Mouse (Mus musculus): ENCODE data around the gene Rab22a. TPM values are rescaled to one million over a fixed set of nuclear protein-coding genes. Genes with fewer than 3 reads are reported as not detected.

Rab22a gene
- polyA plus RNA-seq, 1 experiment from 2014 or later = 25.2 TPM

DNA sequence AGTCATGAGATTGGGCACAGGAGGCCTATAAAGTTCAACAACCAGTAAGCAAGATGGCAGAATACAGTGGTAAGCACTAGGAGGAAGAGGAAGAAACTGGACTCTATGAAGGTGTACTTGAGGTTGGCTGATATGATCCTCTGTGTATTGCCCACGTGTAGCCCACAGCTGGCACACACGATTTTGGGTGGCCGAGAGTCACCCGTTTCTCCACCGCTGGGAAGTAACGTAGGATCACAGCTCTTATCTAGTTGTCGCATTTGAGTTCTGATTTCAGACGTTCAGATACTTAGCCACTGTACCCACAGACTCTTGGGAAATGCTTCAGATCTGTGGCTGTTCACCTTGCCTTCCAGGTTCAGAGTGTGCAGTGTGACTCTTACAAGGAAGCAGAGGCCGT is 78.7 kb downstream of the Rab22a start:
- Histone ChIP-seq H3K9me3 (no peaks in the 10 kb centered on the region), H3K36me3 (replicated peaks) (peaks cover 8% of the 10 kb centered on the region), H3K27me3 (ENCODE audit: poor library complexity, severe bottlenecking) (no peaks in the 10 kb centered on the region), H3K27ac (peak overlapping the region; percentile 92), H3K4me3 (peak overlapping the region; percentile 83), H3K4me1 (peaks cover 25% of the 10 kb centered on the region)
- WGBS = 84% methylated on average over 9 of the region's 9 CpGs
- DNase-seq (ENCODE audit: extremely low spot score, low spot score) = no peak

DNA sequence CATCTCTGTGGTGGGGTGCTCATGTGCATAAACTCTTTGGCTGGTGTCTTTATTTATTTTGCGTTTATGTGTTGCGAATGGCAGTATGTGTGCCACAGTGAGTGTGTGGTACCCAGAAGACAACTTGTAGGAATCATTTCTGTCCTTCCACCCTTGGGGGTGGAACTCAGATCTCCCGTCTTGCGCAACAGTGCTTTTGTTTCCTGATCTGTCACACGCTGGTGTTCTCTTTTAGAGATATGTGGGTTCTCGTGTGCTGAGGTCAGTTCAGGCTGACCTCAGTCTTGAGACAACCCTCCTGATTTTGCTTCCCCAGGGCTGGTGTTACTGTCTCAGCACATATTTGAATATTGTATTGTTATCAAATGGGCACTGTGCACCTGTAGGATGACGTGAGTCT is 79.5 kb downstream of the Rab22a start:
- H3K27me3 ChIP-seq (ENCODE audit: poor library complexity, severe bottlenecking) = no peaks in the 10 kb centered on the region
- H3K9me3 ChIP-seq = no peaks in the 10 kb centered on the region
- H3K4me3 ChIP-seq = no peak overlapping the region
- peaks cover 24% of the 10 kb centered on the region for H3K4me1 ChIP-seq
- H3K36me3 ChIP-seq (replicated peaks) = peaks cover 8% of the 10 kb centered on the region
- DNase-seq (ENCODE audit: extremely low spot score, low spot score) = no peak
- WGBS = 93% methylated on average over 7 of the region's 7 CpGs
- no peak overlapping the region for H3K27ac ChIP-seq

DNA sequence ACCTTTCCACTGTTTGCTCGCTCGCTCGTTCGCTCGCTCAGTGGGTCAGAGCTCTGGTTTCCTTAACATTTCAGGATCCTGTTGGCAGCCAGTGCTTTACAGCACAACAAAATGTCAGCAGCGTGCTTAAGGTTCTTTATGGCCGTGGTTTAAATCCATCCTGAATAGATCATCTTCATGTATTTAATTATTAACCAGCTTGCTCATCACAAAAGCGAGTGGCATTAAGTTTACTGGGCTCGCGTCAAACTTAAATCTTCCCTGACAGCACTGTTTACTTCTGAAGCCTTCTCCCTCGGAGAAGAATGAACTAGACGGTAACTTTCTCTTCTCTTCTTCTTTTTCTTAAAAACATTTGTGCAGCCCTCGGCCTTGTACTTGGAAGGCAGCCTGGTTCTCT is 82.5 kb downstream of the Rab22a start:
- H3K9me3 ChIP-seq = peaks cover 8% of the 10 kb centered on the region
- H3K4me1 ChIP-seq = peaks cover 21% of the 10 kb centered on the region
- H3K27ac ChIP-seq = no peak overlapping the region
- 95% methylated on average over 13 of the region's 13 CpGs for WGBS
- no peak for DNase-seq (ENCODE audit: extremely low spot score, low spot score)
- no peak overlapping the region for H3K4me3 ChIP-seq
- H3K27me3 ChIP-seq (ENCODE audit: poor library complexity, severe bottlenecking) = no peaks in the 10 kb centered on the region
- peaks cover 16% of the 10 kb centered on the region for H3K36me3 ChIP-seq (replicated peaks)

DNA sequence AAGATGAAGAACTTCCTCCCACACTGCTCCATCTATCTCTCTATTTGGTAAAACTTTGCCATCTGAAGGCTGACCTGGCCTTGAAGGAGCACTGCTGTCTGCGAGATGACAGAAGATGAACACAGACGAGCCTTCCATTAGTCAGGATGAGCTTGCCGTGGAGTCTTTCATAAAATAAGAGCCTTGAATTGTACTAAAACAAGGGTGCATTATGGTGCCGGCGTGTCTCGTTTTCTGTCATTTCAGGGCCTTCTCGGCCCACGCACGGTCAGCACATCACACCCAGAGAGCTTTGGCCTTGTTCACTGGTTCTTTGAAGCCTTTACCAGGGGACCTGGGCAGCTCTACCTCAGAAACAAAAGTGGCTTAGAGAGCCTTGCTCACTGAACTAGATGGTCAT is 83.2 kb downstream of the Rab22a start:
- H3K27me3 ChIP-seq (ENCODE audit: poor library complexity, severe bottlenecking) = no peaks in the 10 kb centered on the region
- H3K4me3 ChIP-seq = no peak overlapping the region
- H3K27ac ChIP-seq = no peak overlapping the region
- peaks cover 18% of the 10 kb centered on the region for H3K4me1 ChIP-seq
- 92% methylated on average over 9 of the region's 9 CpGs for whole genome bisulfite sequencing
- no peak for DNase-seq (ENCODE audit: extremely low spot score, low spot score)
- H3K36me3 ChIP-seq (replicated peaks) = peaks cover 16% of the 10 kb centered on the region
- H3K9me3 ChIP-seq = peaks cover 11% of the 10 kb centered on the region

DNA sequence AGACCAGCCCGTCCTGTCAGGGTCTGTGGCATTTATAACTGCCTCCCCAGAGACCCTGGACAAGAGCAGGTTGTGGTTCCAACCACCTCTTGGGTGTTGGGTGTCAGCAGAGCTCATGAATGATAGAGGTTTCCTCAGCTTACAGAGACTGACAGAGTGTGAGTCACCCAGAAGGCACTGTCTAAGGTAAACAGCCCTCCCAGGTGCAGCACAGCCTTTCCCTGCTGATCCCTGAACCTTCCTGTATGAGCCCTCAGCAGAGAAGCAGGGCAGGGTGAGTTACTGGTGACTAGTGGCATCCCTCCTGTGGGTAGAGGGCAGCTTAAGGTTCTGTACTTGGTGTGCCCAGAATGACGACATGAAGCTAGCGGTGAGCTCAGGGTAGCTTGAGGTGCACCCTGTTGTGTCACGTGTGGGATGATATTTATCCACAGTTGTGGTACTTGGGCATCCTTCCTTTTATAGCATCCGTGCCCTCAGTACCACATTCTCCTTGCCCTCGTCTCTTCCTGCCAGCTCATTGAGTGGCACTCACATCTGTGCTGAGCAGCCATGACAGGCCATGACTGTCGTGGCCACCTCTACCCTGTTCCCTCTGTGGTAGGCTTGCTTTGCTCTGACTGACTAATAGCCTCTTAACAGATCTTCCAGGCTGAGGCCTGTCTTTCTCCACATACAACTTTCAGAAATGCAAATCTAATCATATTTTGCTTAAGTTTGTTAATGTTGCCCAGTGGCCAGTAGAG is 84.7 kb downstream of the Rab22a start:
- peaks cover 11% of the 10 kb centered on the region for H3K9me3 ChIP-seq
- peaks cover 3% of the 10 kb centered on the region; the same call in 1 of the 2 replicates for H3K4me1 ChIP-seq
- no peak for DNase-seq (ENCODE audit: extremely low spot score, low spot score)
- peaks cover 9% of the 10 kb centered on the region for H3K36me3 ChIP-seq (replicated peaks)
- H3K4me3 ChIP-seq = no peak overlapping the region
- H3K27me3 ChIP-seq (ENCODE audit: poor library complexity, severe bottlenecking) = no peaks in the 10 kb centered on the region
- WGBS = 93% methylated on average over 7 of the region's 7 CpGs
- H3K27ac ChIP-seq = no peak overlapping the region

DNA sequence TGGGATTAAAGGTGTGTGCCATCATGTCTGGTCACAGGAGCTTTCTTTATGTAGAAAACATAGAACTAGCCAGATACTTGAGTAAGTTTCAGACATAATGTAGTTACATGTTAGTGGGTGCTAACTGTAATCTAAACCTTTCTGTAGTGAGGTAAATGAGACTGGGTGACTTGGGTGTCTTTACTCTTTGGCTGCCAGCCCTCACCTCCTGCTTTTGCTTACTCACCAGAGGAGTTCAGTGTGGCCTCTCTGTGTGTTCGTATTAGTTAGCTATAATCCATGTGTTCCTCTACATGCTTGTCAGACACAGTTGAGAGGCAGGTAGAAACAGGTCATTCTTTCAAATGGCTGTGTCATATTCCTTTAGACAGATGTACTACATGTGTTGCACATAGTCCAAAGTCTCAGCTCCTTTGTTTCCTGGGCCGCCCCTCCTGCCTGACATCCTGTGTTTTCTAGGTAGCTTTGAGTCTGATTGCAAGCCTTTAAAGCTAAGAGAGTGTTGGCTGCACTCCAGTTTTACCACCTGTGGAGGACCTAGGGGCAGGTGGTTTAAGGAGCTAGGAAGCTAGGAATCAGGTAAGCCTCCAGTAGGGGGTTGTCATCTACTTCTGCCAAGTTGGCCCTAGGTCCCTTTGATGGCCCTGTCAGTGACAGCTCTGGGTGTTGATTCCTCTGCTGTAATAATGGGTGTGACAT is 89.5 kb downstream of the Rab22a start:
- Histone ChIP-seq H3K36me3 (replicated peaks) (peaks cover 8% of the 10 kb centered on the region), H3K27me3 (ENCODE audit: poor library complexity, severe bottlenecking) (no peaks in the 10 kb centered on the region), H3K27ac (no peak overlapping the region), H3K4me1 (0 out of 2 replicates have a peak, but pooled peaks cover 4% of the 10 kb centered on the region), H3K4me3 (no peak overlapping the region), H3K9me3 (peaks cover 11% of the 10 kb centered on the region)
- no peak for DNase-seq (ENCODE audit: extremely low spot score, low spot score)
- 95% methylated on average over 2 of the region's 2 CpGs for WGBS

DNA sequence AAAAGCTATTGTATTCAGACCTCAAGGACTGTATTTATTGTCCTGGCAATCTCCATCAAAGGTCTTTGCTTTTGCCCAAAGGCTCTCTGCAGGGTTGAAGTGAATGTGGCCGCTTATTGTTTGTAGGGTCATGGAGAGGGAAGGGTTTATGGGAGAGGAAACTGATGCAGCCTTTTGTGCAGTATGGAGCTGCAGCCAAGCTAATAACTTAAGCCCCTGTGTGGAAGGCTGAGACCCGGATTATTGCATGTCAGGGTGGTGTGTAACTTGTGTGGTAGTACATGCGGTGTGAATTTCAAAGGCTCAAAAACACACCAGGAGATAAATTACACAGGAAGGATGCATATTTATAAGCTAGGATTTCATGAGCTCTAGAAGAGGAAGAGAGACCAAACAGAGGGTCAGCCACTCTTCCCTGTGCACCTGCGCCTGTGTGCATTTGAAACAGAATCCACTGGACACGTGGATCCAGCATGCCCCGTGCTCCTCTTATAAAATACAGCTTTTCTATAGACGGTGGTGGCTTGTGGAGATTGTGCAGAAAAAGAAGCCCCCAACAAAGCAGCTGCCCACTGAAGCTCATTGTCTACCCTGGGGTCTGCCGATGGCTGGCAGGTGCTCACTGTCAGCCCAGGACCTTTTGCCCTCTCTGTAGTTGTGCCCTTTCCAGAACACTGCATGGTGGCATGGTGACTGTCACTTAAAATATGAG is 96.0 kb downstream of the Rab22a start:
- DNase-seq (ENCODE audit: extremely low spot score, low spot score) = no peak
- no peaks in the 10 kb centered on the region for H3K9me3 ChIP-seq
- WGBS = 63% methylated on average over 8 of the region's 8 CpGs
- no peaks in the 10 kb centered on the region for H3K27me3 ChIP-seq (ENCODE audit: poor library complexity, severe bottlenecking)
- H3K27ac ChIP-seq = peak overlapping the region; percentile 72
- H3K4me1 ChIP-seq = peaks cover 27% of the 10 kb centered on the region
- H3K36me3 ChIP-seq (replicated peaks) = peaks cover 1% of the 10 kb centered on the region; the same call in 1 of the 2 replicates
- no peak overlapping the region for H3K4me3 ChIP-seq

Small RNAs within 50 kb of the gene (microRNA-seq; reads per million reads assigned to microRNA genes)
- not detected for gene Mir6340

Other genes starting within 250 kb of the Rab22a start
- gene 1700021F07Rik, start 137.2 kb upstream of the Rab22a start, polyA plus RNA-seq (2016; fragmentation: Nextera tagmentation; extraction: Ambion mirVana) = not detected in 2 replicates
- gene Ankrd60, start 81.4 kb upstream of the Rab22a start, polyA plus RNA-seq (2016; fragmentation: Nextera tagmentation; extraction: Ambion mirVana) = not detected in 2 replicates
- not detected in 2 replicates for gene 1700010B08Rik, start 59.7 kb downstream of the Rab22a start, polyA plus RNA-seq (2016; fragmentation: Nextera tagmentation; extraction: Ambion mirVana)
- 8.8 and 10.2 TPM in 2 replicates for gene Vapb, start 77.8 kb downstream of the Rab22a start, polyA plus RNA-seq (2016; fragmentation: Nextera tagmentation; extraction: Ambion mirVana)